Mouse (Mus musculus): ENCODE results near the gene Hspa12b.

DNA sequence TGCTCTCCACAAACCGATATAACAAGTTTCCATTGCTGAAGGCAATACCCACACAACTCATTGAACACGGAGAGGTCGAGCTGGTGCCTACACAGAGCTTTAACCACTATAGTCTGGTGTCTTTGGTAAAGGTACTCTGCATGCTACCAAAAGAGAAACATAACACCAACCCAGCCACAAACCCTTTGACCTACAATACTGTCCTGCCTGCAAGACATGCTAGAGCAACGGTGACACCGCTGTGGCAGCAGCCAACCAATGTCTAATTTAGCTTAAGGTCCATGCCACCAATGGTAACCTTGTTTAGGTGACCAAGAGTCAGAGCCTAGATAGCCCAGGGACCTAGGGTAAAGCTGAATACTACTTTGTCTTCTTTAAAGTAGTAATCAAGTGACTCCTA, 33.5 kb upstream of the Hspa12b start:
- TF ChIP-seq ZC3H11A (IDR thresholded peaks at IDR 0.05; ENCODE audit: low read depth, low read length), result no peak
- TF ChIP-seq CTCF (conservative IDR thresholded peaks at IDR 0.05 in 1 of 2, IDR thresholded peaks at IDR 0.05 in 1 of 2; ENCODE audit: low read depth in 2 of 2, low read length in 2 of 2), result no peak
- no peak for TF ChIP-seq POLR2A (IDR thresholded peaks at IDR 0.05; ENCODE audit: low read depth, low read length)
- no peak for TF ChIP-seq EP300 (IDR thresholded peaks at IDR 0.05; ENCODE audit: low read length)
- no peak for TF ChIP-seq NELFE (IDR thresholded peaks at IDR 0.05; ENCODE audit: low read depth, low read length)
- no peak for TF ChIP-seq MXI1 (IDR thresholded peaks at IDR 0.05; ENCODE audit: low read depth, low read length)
- TF ChIP-seq MAX (IDR thresholded peaks at IDR 0.05; ENCODE audit: low read length), result no peak
- TF ChIP-seq CHD1 (IDR thresholded peaks at IDR 0.05; ENCODE audit: low read depth, low read length), result no peak
- TF ChIP-seq HCFC1 (IDR thresholded peaks at IDR 0.05; ENCODE audit: low read depth, low read length), result no peak
- TF ChIP-seq ZKSCAN1 (IDR thresholded peaks at IDR 0.05; ENCODE audit: borderline replicate concordance, low read depth, low read length), result no peak
- TF ChIP-seq TCF12 (IDR thresholded peaks at IDR 0.05; ENCODE audit: low read depth, low read length), result no peak
- TF ChIP-seq ZNF384 (IDR thresholded peaks at IDR 0.05; ENCODE audit: low read depth, low read length), result no peak
- no peak for TF ChIP-seq BHLHE40 (IDR thresholded peaks at IDR 0.05; ENCODE audit: low read depth, low read length)
